Comparison of ENCODE assay signal across 15 mouse cellular contexts in the genomic region with DNA sequence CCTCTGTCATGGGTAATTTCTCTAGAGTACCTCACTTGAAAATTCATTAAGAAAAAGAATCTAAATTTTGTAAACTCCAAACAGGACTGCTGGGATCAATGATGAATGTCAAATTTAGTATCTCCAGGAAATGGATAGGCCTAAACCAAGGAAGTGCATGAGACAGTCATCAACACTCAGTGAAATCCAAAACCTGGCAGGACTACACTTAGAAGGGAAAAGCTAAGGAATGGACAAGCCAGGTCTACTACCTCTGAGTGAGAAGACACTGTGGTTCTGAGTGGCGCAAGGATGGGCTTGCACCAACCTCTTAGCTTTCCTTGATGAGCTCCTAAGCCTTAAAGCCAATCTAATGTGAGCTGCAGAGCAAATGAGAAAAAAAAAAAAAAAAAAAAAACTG. TPM values are rescaled to one million over a fixed set of nuclear protein-coding genes. Genes with fewer than 3 reads are reported as not detected.
DNase-seq lines count a peak whose midpoint lies in the region; ATAC-seq lines count a peak whose summit lies in the region.
"Had no signal": no experiment of that assay in that cellular context is flagged by ENCODE, and none has a peak within 500 bp of the region (broad histone marks: within the 10 kb centered on the region; RNA-seq: fewer than 3 reads in every experiment).

No protein-coding gene starts in this region.

- no peaks in the 10 kb centered on the region for H3K9me3 ChIP-seq in heart, embryonic 15.5 days (replicated peaks)
- H3K9me3 ChIP-seq in megakaryocyte, embryonic 14.5 days = no peaks in the 10 kb centered on the region
- H3K9me3 ChIP-seq in liver, embryonic 12.5 days (replicated peaks) = no peaks in the 10 kb centered on the region
- H3K9me3 ChIP-seq: embryonic facial prominence, embryonic 12.5 days; hindbrain, embryonic 12.5 days; limb, embryonic 12.5 days; midbrain, embryonic 15.5 days had no signal

- peaks cover 50% of the 10 kb centered on the region for H3K4me1 ChIP-seq in heart, embryonic 15.5 days (replicated peaks)
- H3K4me1 ChIP-seq in megakaryocyte, embryonic 14.5 days = peaks cover 50% of the 10 kb centered on the region
- H3K4me1 ChIP-seq in liver, embryonic 12.5 days = peaks cover 61% of the 10 kb centered on the region

- 0 out of 2 replicates have a peak, but pooled peaks cover under 1% of the 10 kb centered on the region for H3K36me3 ChIP-seq in heart, embryonic 15.5 days
- H3K36me3 ChIP-seq in megakaryocyte, embryonic 14.5 days (replicated peaks; ENCODE audit: low read length) = peaks cover 34% of the 10 kb centered on the region
- peaks cover 38% of the 10 kb centered on the region for H3K36me3 ChIP-seq in liver, embryonic 12.5 days
- H3K36me3 ChIP-seq: embryonic facial prominence, embryonic 12.5 days; hindbrain, embryonic 12.5 days; midbrain, embryonic 15.5 days had no signal

- no peak overlapping the region for H3K27ac ChIP-seq in heart, embryonic 15.5 days
- peak overlapping the region; percentile 98 for H3K27ac ChIP-seq in liver, embryonic 12.5 days
- H3K27ac ChIP-seq: embryonic facial prominence, embryonic 12.5 days; hindbrain, embryonic 12.5 days; limb, embryonic 12.5 days; midbrain, embryonic 15.5 days had no signal

- ATAC-seq in heart, embryonic 15.5 days (replicated peaks; ENCODE audit: insufficient number of reproducible peaks, insufficient read depth, low FRiP score, low read depth) = no peak
- ATAC-seq in megakaryocyte, adult 5-6 weeks (ENCODE audit: poor library complexity, severe bottlenecking) = no peak
- ATAC-seq in liver, embryonic 12.5 days = no peak
- ATAC-seq: midbrain, embryonic 15.5 days had no signal

- H3K4me3 ChIP-seq in heart, embryonic 15.5 days = no peak overlapping the region
- H3K4me3 ChIP-seq in megakaryocyte, embryonic 14.5 days (replicated peaks) = peak overlapping the region; percentile 80
- peak overlapping the region; percentile 98 for H3K4me3 ChIP-seq in liver, embryonic 12.5 days
- H3K4me3 ChIP-seq: embryonic facial prominence, embryonic 12.5 days; hindbrain, embryonic 12.5 days; limb, embryonic 12.5 days; midbrain, embryonic 15.5 days had no signal

- no peaks in the 10 kb centered on the region for H3K27me3 ChIP-seq in heart, embryonic 15.5 days
- no peaks in the 10 kb centered on the region for H3K27me3 ChIP-seq in megakaryocyte, embryonic 14.5 days (replicated peaks)
- H3K27me3 ChIP-seq in liver, embryonic 12.5 days (replicated peaks) = no peaks in the 10 kb centered on the region
- H3K27me3 ChIP-seq: embryonic facial prominence, embryonic 12.5 days; limb, embryonic 12.5 days; midbrain, embryonic 15.5 days had no signal

- intact Hi-C loops in heart, postnatal 25 days (cut with DNase I) = loop anchor here (5.0 kb wide), 1 partner anchor 93 kb away; a partner anchor contains a TSS

- 0 out of 2 replicates have a peak overlapping the region, but pooled peaks have one; percentile 10 for H3K4me2 ChIP-seq in heart, embryonic 15.5 days
- H3K4me2 ChIP-seq in liver, embryonic 12.5 days = peak overlapping the region; percentile 77
- H3K4me2 ChIP-seq: embryonic facial prominence, embryonic 12.5 days; hindbrain, embryonic 12.5 days; limb, embryonic 12.5 days; midbrain, embryonic 15.5 days had no signal

- DNase-seq in heart, postnatal 25 days (ENCODE audit: low spot score) = no peak
- DNase-seq in left cerebral cortex, adult 11 months (ENCODE audit: low spot score) = no peak
- DNase-seq in Muller cell, postnatal 12 days (ENCODE audit: inconsistent ontology term) = no peak
- DNase-seq: adrenal gland, postnatal 14 days; cerebellum, adult 8-10 months; right cerebral cortex, postnatal 4 days; thymus, adult 18-20 months had no signal

- H3K9ac ChIP-seq in heart, embryonic 15.5 days = no peak overlapping the region
- H3K9ac ChIP-seq in liver, embryonic 12.5 days = peak overlapping the region; percentile 97
- H3K9ac ChIP-seq: embryonic facial prominence, embryonic 12.5 days; hindbrain, embryonic 12.5 days; limb, embryonic 12.5 days; midbrain, embryonic 15.5 days had no signal

- WGBS in heart, embryonic 15.5 days = 88% methylated on average over 1 of the region's 1 CpGs
- WGBS in liver, embryonic 12.5 days (ENCODE audit: insufficient replicate concordance) = 90% methylated on average over 1 of the region's 1 CpGs

RNA-seq across cellular contexts. Expression of a gene that starts 2.8 kb away (rescaled TPM):
- polyA plus RNA-seq in heart, embryonic 15.5 days (2015; fragmentation: Nextera tagmentation; extraction: Ambion mirVana) = 49.1 and 52.1 TPM in 2 replicates
- total RNA-seq in heart, postnatal 25 days (2021) = 100 to 1,000 TPM; 239 to 249 TPM
- polyA plus RNA-seq in megakaryocyte, embryonic 14.5 days (2012; ENCODE audit: insufficient read depth, low replicate concordance) = 690 and 1,206 TPM in 2 replicates
- 198 and 202 TPM in 2 replicates for total RNA-seq in megakaryocyte, adult 5-6 weeks (2015)
- 215 and 291 TPM in 2 replicates for total RNA-seq in megakaryocyte, adult 5-6 weeks (2017)
- polyA plus RNA-seq in liver, embryonic 12.5 days (2016; fragmentation: Nextera tagmentation; extraction: Ambion mirVana) = 88.6 and 105 TPM in 2 replicates

RNA-seq across cellular contexts. Expression of a gene that starts 32.1 kb away (rescaled TPM):
- polyA plus RNA-seq in heart, embryonic 15.5 days (2015; fragmentation: Nextera tagmentation; extraction: Ambion mirVana) = 0.14 and 0.21 TPM in 2 replicates
- total RNA-seq in heart, postnatal 25 days (2021) = under 1 TPM; 0.17 to 0.23 TPM
- polyA plus RNA-seq in megakaryocyte, embryonic 14.5 days (2012; ENCODE audit: insufficient read depth, low replicate concordance) = not detected in 2 replicates
- total RNA-seq in megakaryocyte, adult 5-6 weeks (2015) = 0.59 and 1.7 TPM in 2 replicates
- 1.1 and 1.3 TPM in 2 replicates for total RNA-seq in megakaryocyte, adult 5-6 weeks (2017)
- 0.65 and 1.1 TPM in 2 replicates for polyA plus RNA-seq in liver, embryonic 12.5 days (2016; fragmentation: Nextera tagmentation; extraction: Ambion mirVana)
